Mouse (Mus musculus): ENCODE measurements around the gene Hist1h2bl.

GRCm38 (mm10) chr13:21715131-21715863 is 646 bp downstream of the Hist1h2bl start:
- no peak for TF ChIP-seq CTCF (IDR thresholded peaks at IDR 0.05; ENCODE audit: extremely low read depth, insufficient read depth, low read length)
- no peak for TF ChIP-seq POLR2A (IDR thresholded peaks at IDR 0.05; ENCODE audit: extremely low read depth, insufficient read depth, low read length)

Measured in cortical plate, adult 2 months (tissue).